Mouse (Mus musculus) heart, embryonic 14.5 days (tissue): ENCODE measurements at regions not wholly inside any gene's neighbourhood (a gene's known extent, or its start where the extent isn't known, plus 50 kb on each side); places are given as distances from the start of the nearest gene placed in this dataset.

Experiments
- ATAC-seq: fragments of 200-750 bp; cut with Nextera tagmentation; 2 replicates; pipeline ENCODE4 v1.8.0; 2017; ENCODE audit warnings: low read depth, moderate TSS enrichment; ENCODE audit not compliant: insufficient number of reproducible peaks, insufficient read depth, low FRiP score
- H3K27ac ChIP-seq, 2 experiments: fragments of 200-500 bp in 1 of 2; fragments of 300-500 bp in 1 of 2; sonication (generic) in 1 of 2; replicated peaks in 1 of 2; 2 replicates each; pipeline ENCODE4 v1.5.1; 2012 to 2014; ENCODE audit warnings: low read depth in 2 of 2, low read length in 2 of 2, control low read depth in 1 of 2, mild to moderate bottlenecking in 1 of 2, mixed read lengths in 1 of 2; ENCODE audit not compliant: control insufficient read depth in 1 of 2, insufficient read depth in 1 of 2
- H3K27me3 ChIP-seq: fragments of 300-500 bp; sonication (generic); 2 replicates; pipeline ENCODE4 v1.6.1; 2014; ENCODE audit warnings: mild to moderate bottlenecking, low read length, control low read depth; ENCODE audit not compliant: control insufficient read depth, insufficient read depth
- H3K36me3 ChIP-seq: fragments of 300-500 bp; sonication (generic); 2 replicates; pipeline ENCODE4 v1.6.1; 2014; ENCODE audit warnings: mild to moderate bottlenecking, control low read depth, low read length, mixed read lengths; ENCODE audit not compliant: control insufficient read depth, insufficient read depth
- H3K4me1 ChIP-seq, 2 experiments: fragments of 200-500 bp in 1 of 2; fragments of 300-500 bp in 1 of 2; sonication (generic) in 1 of 2; 2 replicates each; pipeline ENCODE4 v1.6.1; 2012 to 2014; ENCODE audit warnings: low read length in 2 of 2, control low read depth in 1 of 2, mixed read lengths in 1 of 2; ENCODE audit not compliant: control insufficient read depth in 2 of 2, insufficient read depth in 2 of 2
- H3K4me2 ChIP-seq: fragments of 300-500 bp; sonication (generic); 2 replicates; pipeline ENCODE4 v1.6.1; 2014; ENCODE audit warnings: mild to moderate bottlenecking, low read length
- H3K4me3 ChIP-seq, 2 experiments: fragments of 200-500 bp in 1 of 2; fragments of 300-500 bp in 1 of 2; sonication (generic) in 1 of 2; 2 replicates each; pipeline ENCODE4 v1.5.1; 2012 to 2014; ENCODE audit warnings: low read length in 2 of 2, mild to moderate bottlenecking in 2 of 2, control low read depth in 1 of 2, low read depth in 1 of 2, moderate library complexity in 1 of 2; ENCODE audit not compliant: control insufficient read depth in 1 of 2, insufficient read depth in 1 of 2
- H3K9ac ChIP-seq: fragments of 300-500 bp; sonication (generic); 2 replicates; pipeline ENCODE4 v1.6.1; 2014; ENCODE audit warnings: mild to moderate bottlenecking, low read length
- H3K9me3 ChIP-seq: fragments of 300-500 bp; sonication (generic); 2 replicates; pipeline ENCODE4 v1.6.1; 2016; ENCODE audit warnings: low read length, control low read depth; ENCODE audit not compliant: control insufficient read depth
- WGBS: fragments of 180-500 bp; shearing (Covaris S2); extraction: QIAGEN DNeasy Blood & Tissue Kit; methylation state at CpG from one replicate; pipeline ENCODE4 v1.1.7; 2014; 5-methylcytosine and 5-hydroxymethylcytosine counted together

GRCm38 (mm10) chr2:27590511-27590910 is 75.6 kb downstream of the Wdr5 start:
- no peak overlapping the region for H3K4me3 ChIP-seq
- no peak overlapping the region for H3K27ac ChIP-seq
- no peaks in the 10 kb centered on the region for H3K36me3 ChIP-seq
- H3K9ac ChIP-seq: no peak overlapping the region
- ATAC-seq: no peak
- 72% methylated on average over 6 of the region's 6 CpGs for WGBS
- H3K27me3 ChIP-seq: no peaks in the 10 kb centered on the region
- no peak overlapping the region for H3K4me2 ChIP-seq
- H3K4me1 ChIP-seq: peaks cover 11 to 12% of the 10 kb centered on the region in 2 experiments
- H3K9me3 ChIP-seq: no peaks in the 10 kb centered on the region

GRCm38 (mm10) chr2:27591668-27592067 is 76.7 kb downstream of the Wdr5 start:
- Histone ChIP-seq H3K4me3 (no peak overlapping the region), H3K36me3 (no peaks in the 10 kb centered on the region), H3K27ac (no peak overlapping the region), H3K4me2 (no peak overlapping the region), H3K9me3 (no peaks in the 10 kb centered on the region), H3K27me3 (no peaks in the 10 kb centered on the region), H3K9ac (no peak overlapping the region), H3K4me1 (peaks cover 11 to 15% of the 10 kb centered on the region in 2 experiments)
- ATAC-seq: no peak
- WGBS: 83% methylated on average over 5 of the region's 5 CpGs

GRCm38 (mm10) chr2:27593338-27593737 is 78.4 kb downstream of the Wdr5 start:
- no peak overlapping the region for H3K9ac ChIP-seq
- ATAC-seq: no peak
- H3K27me3 ChIP-seq: no peaks in the 10 kb centered on the region

GRCm38 (mm10) chr2:27595251-27595650 is 80.3 kb downstream of the Wdr5 start:
- 88% methylated on average over 4 of the region's 4 CpGs for WGBS

More at GRCm38 (mm10) chr2:27593338-27593737, 78.4 kb downstream of the Wdr5 start:
- H3K4me3 ChIP-seq: no peak overlapping the region
- H3K9me3 ChIP-seq: peaks cover 3% of the 10 kb centered on the region; the same call in 1 of the 2 replicates
- 39% methylated on average over 10 of the region's 10 CpGs for WGBS
- no peaks in the 10 kb centered on the region for H3K36me3 ChIP-seq
- H3K4me2 ChIP-seq: no peak overlapping the region
- H3K27ac ChIP-seq: peak overlapping the region; percentile 26 to 61
- peaks cover 11 to 15% of the 10 kb centered on the region in 2 experiments for H3K4me1 ChIP-seq

DNA sequence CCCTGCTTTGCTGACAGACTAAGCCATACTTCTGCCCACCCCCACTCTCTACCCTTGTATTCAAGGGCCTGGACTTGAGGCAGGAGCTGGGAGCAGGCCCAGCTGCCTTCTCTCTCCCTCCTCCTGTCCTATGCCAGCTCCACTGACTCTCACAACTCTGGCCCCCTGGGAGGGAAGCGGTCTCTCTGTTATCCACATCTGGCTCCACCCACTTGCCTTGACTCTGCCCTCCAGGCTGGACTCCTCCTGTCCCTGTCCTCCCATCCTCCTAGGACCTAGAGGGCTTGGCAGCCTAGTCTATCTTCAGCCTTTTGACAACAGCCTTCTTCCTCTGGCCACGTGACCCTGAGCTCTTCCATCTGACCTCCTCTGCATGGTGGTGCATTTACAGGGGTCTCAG is 80.0 kb upstream of the Rxra start:
- ATAC-seq: no peak
- H3K27me3 ChIP-seq: 0 out of 2 replicates have a peak, but pooled peaks cover 3% of the 10 kb centered on the region
- peaks cover 3% of the 10 kb centered on the region; the same call in 1 of the 2 replicates for H3K9me3 ChIP-seq
- H3K4me3 ChIP-seq: no peak overlapping the region
- H3K9ac ChIP-seq: no peak overlapping the region
- no peaks in the 10 kb centered on the region for H3K36me3 ChIP-seq
- WGBS: 38% methylated on average over 2 of the region's 2 CpGs
- no peak overlapping the region for H3K4me2 ChIP-seq
- H3K27ac ChIP-seq: no peak overlapping the region
- peaks cover 11 to 15% of the 10 kb centered on the region in 2 experiments for H3K4me1 ChIP-seq

More at GRCm38 (mm10) chr2:27595251-27595650, 80.3 kb downstream of the Wdr5 start:
- Histone ChIP-seq H3K4me3 (no peak overlapping the region), H3K4me1 (peaks cover 11 to 15% of the 10 kb centered on the region in 2 experiments), H3K9me3 (peaks cover 3% of the 10 kb centered on the region; the same call in 1 of the 2 replicates), H3K9ac (no peak overlapping the region), H3K27me3 (0 out of 2 replicates have a peak, but pooled peaks cover 3% of the 10 kb centered on the region), H3K36me3 (no peaks in the 10 kb centered on the region), H3K27ac (no peak overlapping the region), H3K4me2 (no peak overlapping the region)
- no peak for ATAC-seq

GRCm38 (mm10) chr2:27596966-27597365 is 79.3 kb upstream of the Rxra start:
- Histone ChIP-seq H3K4me3 (no peak overlapping the region), H3K36me3 (no peaks in the 10 kb centered on the region), H3K27me3 (0 out of 2 replicates have a peak, but pooled peaks cover 3% of the 10 kb centered on the region), H3K27ac (no peak overlapping the region), H3K4me2 (no peak overlapping the region), H3K9me3 (peaks cover 3% of the 10 kb centered on the region; the same call in 1 of the 2 replicates), H3K9ac (no peak overlapping the region), H3K4me1 (peaks cover 11 to 15% of the 10 kb centered on the region in 2 experiments)
- 85% methylated on average over 1 of the region's 1 CpGs for WGBS
- no peak for ATAC-seq

GRCm38 (mm10) chr2:27597901-27598300 is 78.3 kb upstream of the Rxra start:
- Histone ChIP-seq H3K9me3 (peaks cover 3% of the 10 kb centered on the region; the same call in 1 of the 2 replicates), H3K27me3 (peaks cover 3% of the 10 kb centered on the region; the same call in 1 of the 2 replicates), H3K4me2 (no peak overlapping the region), H3K36me3 (no peaks in the 10 kb centered on the region), H3K9ac (no peak overlapping the region), H3K27ac (no peak overlapping the region), H3K4me1 (peaks cover 8 to 13% of the 10 kb centered on the region in 2 experiments), H3K4me3 (no peak overlapping the region)
- no peak for ATAC-seq
- WGBS: 88% methylated on average over 4 of the region's 4 CpGs
